Mouse (Mus musculus): ENCODE results near the gene Rftn1.

- TF ChIP-seq HCFC1 (IDR thresholded peaks at IDR 0.05; ENCODE audit: borderline replicate concordance, insufficient read depth, low read length) (no peak), CHD2 (IDR thresholded peaks at IDR 0.05; ENCODE audit: low read depth, low read length) (no peak), ZNF384 (IDR thresholded peaks at IDR 0.05; ENCODE audit: low read depth, low read length) (no peak), ZC3H11A (IDR thresholded peaks at IDR 0.05; ENCODE audit: borderline replicate concordance, low read depth, low read length) (no peak), MAFK (IDR thresholded peaks at IDR 0.05; ENCODE audit: insufficient read depth, low read depth, low read length) (no peak)
Measured at GRCm38 (mm10) chr17:49993631-49994030, 196.8 kb downstream of the Rftn1 start.
